Mouse (Mus musculus) limb, embryonic 10.5 days (tissue): ENCODE data around the gene Diaph2. TPM values are rescaled to one million over a fixed set of nuclear protein-coding genes. Genes with fewer than 3 reads are reported as not detected.
"Not testable (repeated sequence)": the region's sequence is repeated elsewhere in the genome, so short reads cannot be mapped to it uniquely, and the experiment has no call there.

Experiments
- DNase-seq: peaks from one replicate; pipeline ENCODE4 v3.0.0-alpha.2; 2017; ENCODE audit warnings: low spot score
- H3K27ac ChIP-seq: fragments of 300-500 bp; sonication (generic); 2 replicates; pipeline ENCODE4 v1.5.1; 2016; ENCODE audit warnings: mild to moderate bottlenecking
- H3K27me3 ChIP-seq: fragments of 300-500 bp; sonication (generic); 2 replicates; pipeline ENCODE4 v1.6.1; 2016; ENCODE audit warnings: low read depth, mild to moderate bottlenecking; ENCODE audit not compliant: poor library complexity, severe bottlenecking
- H3K36me3 ChIP-seq: fragments of 300-500 bp; sonication (generic); 2 replicates; pipeline ENCODE4 v1.6.1; 2016; ENCODE audit warnings: mild to moderate bottlenecking, moderate library complexity
- H3K4me1 ChIP-seq: fragments of 300-500 bp; sonication (generic); 2 replicates; pipeline ENCODE4 v1.6.1; 2016
- H3K4me3 ChIP-seq: fragments of 300-500 bp; sonication (generic); 2 replicates; pipeline ENCODE4 v1.5.1; 2016; ENCODE audit warnings: mild to moderate bottlenecking, moderate library complexity
- H3K9me3 ChIP-seq: fragments of 300-500 bp; sonication (generic); replicated peaks from 2 replicates; pipeline ENCODE4 v1.6.1; 2016; ENCODE audit warnings: mild to moderate bottlenecking
- WGBS: fragments of 180-500 bp; shearing (Covaris S2); methylation state at CpG from one replicate; pipeline ENCODE4 v1.1.7; 2016; 5-methylcytosine and 5-hydroxymethylcytosine counted together
- polyA plus RNA-seq: library from polyadenylated mRNA; unstranded; fragments of >200 nt; fragmentation: Nextera tagmentation; extraction: Ambion mirVana; gene quantifications from 2 replicates; pipeline ENCODE4 v1.2.1, GENCODE M21; 2016

The Diaph2 gene
- polyA plus RNA-seq, 1 experiment from 2014 or later: 3.6 TPM

- 93% methylated on average over 3 of the region's 3 CpGs for WGBS
Measured at GRCm38 (mm10) chrX:130407471-130407870, 657.9 kb downstream of the Diaph2 start.

GRCm38 (mm10) chrX:130408985-130409384, 659.4 kb downstream of the Diaph2 start:
- no peaks in the 10 kb centered on the region for H3K4me1 ChIP-seq
- no peak overlapping the region for H3K4me3 ChIP-seq
- DNase-seq: no peak
- no peaks in the 10 kb centered on the region for H3K9me3 ChIP-seq
- no peaks in the 10 kb centered on the region for H3K27me3 ChIP-seq
- no peak overlapping the region for H3K27ac ChIP-seq
- no peaks in the 10 kb centered on the region for H3K36me3 ChIP-seq
- WGBS: 87% methylated on average over 1 of the region's 1 CpGs

More at GRCm38 (mm10) chrX:130407471-130407870, 657.9 kb downstream of the Diaph2 start:
- not testable (repeated sequence) for H3K9me3 ChIP-seq, H3K4me1 ChIP-seq, H3K27me3 ChIP-seq, DNase-seq, H3K27ac ChIP-seq, H3K4me3 ChIP-seq, H3K36me3 ChIP-seq

GRCm38 (mm10) chrX:130423134-130423533, 673.6 kb downstream of the Diaph2 start:
- WGBS: 86% methylated on average over 2 of the region's 2 CpGs
- Histone ChIP-seq H3K27ac (no peak overlapping the region), H3K4me3 (no peak overlapping the region), H3K9me3 (no peaks in the 10 kb centered on the region), H3K36me3 (no peaks in the 10 kb centered on the region), H3K27me3 (no peaks in the 10 kb centered on the region), H3K4me1 (no peaks in the 10 kb centered on the region)
- DNase-seq: no peak

GRCm38 (mm10) chrX:130451822-130452487, 702.4 kb downstream of the Diaph2 start:
- H3K9me3 ChIP-seq: no peaks in the 10 kb centered on the region
- no peak for DNase-seq
- peaks cover 4% of the 10 kb centered on the region; the same call in 1 of the 2 replicates for H3K27me3 ChIP-seq
- H3K4me1 ChIP-seq: no peaks in the 10 kb centered on the region
- no peaks in the 10 kb centered on the region for H3K36me3 ChIP-seq
- WGBS: 67% methylated on average over 4 of the region's 4 CpGs
- no peak overlapping the region for H3K4me3 ChIP-seq
- no peak overlapping the region for H3K27ac ChIP-seq

GRCm38 (mm10) chrX:130452488-130452823, 702.9 kb downstream of the Diaph2 start:
- Histone ChIP-seq H3K4me1 (no peaks in the 10 kb centered on the region), H3K27me3 (peaks cover 4% of the 10 kb centered on the region; the same call in 1 of the 2 replicates), H3K4me3 (no peak overlapping the region), H3K36me3 (no peaks in the 10 kb centered on the region), H3K27ac (no peak overlapping the region), H3K9me3 (no peaks in the 10 kb centered on the region)
- no peak for DNase-seq
- 90% methylated on average over 4 of the region's 4 CpGs for WGBS

- H3K36me3 ChIP-seq: no peaks in the 10 kb centered on the region
- whole genome bisulfite sequencing: 72% methylated on average over 2 of the region's 2 CpGs
- no peaks in the 10 kb centered on the region for H3K27me3 ChIP-seq
- H3K27ac ChIP-seq: no peak overlapping the region
- H3K9me3 ChIP-seq: no peaks in the 10 kb centered on the region
- no peak overlapping the region for H3K4me3 ChIP-seq
- H3K4me1 ChIP-seq: no peaks in the 10 kb centered on the region
- no peak for DNase-seq
Measured at GRCm38 (mm10) chrX:130473133-130473532, 723.6 kb downstream of the Diaph2 start.

- DNase-seq: no peak
- no peaks in the 10 kb centered on the region for H3K36me3 ChIP-seq
- no peaks in the 10 kb centered on the region for H3K9me3 ChIP-seq
- 0 out of 2 replicates have a peak, but pooled peaks cover 9% of the 10 kb centered on the region for H3K27me3 ChIP-seq
- no peak overlapping the region for H3K27ac ChIP-seq
- no peak overlapping the region for H3K4me3 ChIP-seq
- 98% methylated on average over 1 of the region's 1 CpGs for WGBS
- no peaks in the 10 kb centered on the region for H3K4me1 ChIP-seq
Measured at GRCm38 (mm10) chrX:130480877-130481276, 731.3 kb downstream of the Diaph2 start.

- H3K4me1 ChIP-seq: no peaks in the 10 kb centered on the region
- H3K36me3 ChIP-seq: no peaks in the 10 kb centered on the region
- no peak overlapping the region for H3K4me3 ChIP-seq
- WGBS: 70% methylated on average over 12 of the region's 12 CpGs
- DNase-seq: no peak
- peaks cover 45% of the 10 kb centered on the region for H3K27me3 ChIP-seq
- H3K27ac ChIP-seq: no peak overlapping the region
- H3K9me3 ChIP-seq: no peaks in the 10 kb centered on the region
Measured at GRCm38 (mm10) chrX:130502680-130503464, 753.3 kb downstream of the Diaph2 start.

- Histone ChIP-seq H3K27me3 (peaks cover 45% of the 10 kb centered on the region), H3K4me1 (no peaks in the 10 kb centered on the region), H3K9me3 (no peaks in the 10 kb centered on the region), H3K36me3 (no peaks in the 10 kb centered on the region), H3K4me3 (no peak overlapping the region), H3K27ac (no peak overlapping the region)
- DNase-seq: no peak
- 73% methylated on average over 3 of the region's 3 CpGs for WGBS
Measured at GRCm38 (mm10) chrX:130503465-130503860, 753.9 kb downstream of the Diaph2 start.

- H3K4me3 ChIP-seq: no peak overlapping the region
- H3K4me1 ChIP-seq: no peaks in the 10 kb centered on the region
- peaks cover 50% of the 10 kb centered on the region for H3K27me3 ChIP-seq
- no peak for DNase-seq
- 41% methylated on average over 5 of the region's 5 CpGs for WGBS
- no peaks in the 10 kb centered on the region for H3K9me3 ChIP-seq
- no peaks in the 10 kb centered on the region for H3K36me3 ChIP-seq
- H3K27ac ChIP-seq: no peak overlapping the region
Measured at GRCm38 (mm10) chrX:130505626-130506025, 756.1 kb downstream of the Diaph2 start.
